Mouse (Mus musculus): ENCODE data around the gene Tceal8. TPM values are rescaled to one million over a fixed set of nuclear protein-coding genes. Genes with fewer than 3 reads are reported as not detected.

The Tceal8 gene
- total RNA-seq, 2 experiments from 2014 or later = 48.0 to 55.1 TPM

DNA sequence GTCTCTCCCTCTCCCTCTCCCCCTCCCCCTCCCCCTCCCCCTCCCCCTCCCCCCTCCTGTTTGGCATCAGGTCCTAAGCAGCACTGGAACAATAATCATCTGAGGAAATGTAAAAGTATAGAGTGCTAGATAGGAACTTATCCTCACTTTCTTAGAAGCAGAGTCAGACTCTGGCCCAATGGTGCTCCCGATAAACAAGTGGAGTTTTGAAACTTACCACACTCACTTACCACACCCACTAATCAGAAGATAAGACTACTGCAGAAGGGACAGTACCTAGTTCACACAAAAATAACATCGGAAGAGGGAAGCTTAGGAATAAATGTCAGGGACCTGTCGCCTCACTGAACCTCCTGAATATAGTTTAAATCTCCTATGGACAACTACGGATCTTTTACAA is 36.6 kb downstream of the Tceal8 start:
- no peak for DNase-seq

DNA sequence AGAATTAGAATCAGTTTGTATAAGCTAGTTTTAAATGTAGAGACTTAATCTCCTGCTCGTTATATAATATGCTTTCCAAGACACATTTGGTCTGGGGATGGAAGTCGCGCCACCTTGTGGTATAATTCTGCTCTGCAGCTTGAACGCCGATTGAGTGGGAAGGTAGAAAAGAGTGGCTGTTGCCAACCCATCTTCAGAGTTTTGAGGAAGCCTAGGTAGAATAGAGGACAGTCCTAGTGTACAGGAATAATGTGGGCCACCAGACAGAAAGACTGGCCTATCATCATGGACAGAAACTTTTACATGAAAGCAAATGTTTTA is 44.4 kb downstream of the Tceal8 start:
- DNase-seq = peak; percentile 29

DNA sequence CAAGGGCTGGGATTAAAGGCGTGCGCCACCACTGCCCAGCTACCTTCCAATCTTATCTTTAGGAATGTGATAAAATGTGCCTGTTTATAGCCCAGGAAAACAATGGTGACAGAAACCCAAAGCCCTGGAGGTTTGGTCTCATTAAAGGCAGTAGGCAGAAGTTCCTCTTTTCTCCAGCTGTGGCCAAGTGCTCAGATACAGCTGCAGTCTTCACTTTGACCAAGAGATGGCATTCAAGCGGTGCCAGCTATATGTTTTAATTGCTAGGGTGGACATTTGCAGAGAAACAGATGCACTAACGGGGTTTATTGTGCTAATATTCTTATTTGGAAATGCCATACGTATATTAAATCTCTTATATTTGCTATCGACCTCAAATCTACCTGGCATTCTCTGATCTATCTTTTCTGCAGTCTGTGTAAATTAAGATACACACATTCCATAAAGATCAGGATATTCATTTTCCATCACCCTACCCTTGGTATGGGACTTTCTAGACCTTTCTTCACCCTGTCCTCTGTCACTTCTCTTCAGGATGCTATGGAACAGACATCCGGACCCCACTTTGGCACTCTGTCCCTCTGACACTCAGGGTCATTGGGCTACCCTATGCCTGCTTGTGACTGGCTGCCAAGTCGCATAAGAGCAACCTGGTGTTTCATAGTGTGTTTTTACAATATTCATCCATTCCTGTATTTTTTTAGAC is 45.0 kb downstream of the Tceal8 start:
- no peak for DNase-seq

Small RNAs within 50 kb of the gene (microRNA-seq; reads per million reads assigned to microRNA genes)
- 0 reads per million in 2 experiments for gene Mir6383

Other genes with a start within 250 kb of the Tceal8 start
- 1 to 10 TPM; 4.3 to 4.7 TPM for gene Arxes2, start 178.5 kb downstream of the Tceal8 start, total RNA-seq (2021)
- gene Arxes1, start 139.0 kb downstream of the Tceal8 start, total RNA-seq (2021) = 1 to 10 TPM; 1.8 to 2.2 TPM
- 1 to 10 TPM in 1 of 2 experiments, under 1 TPM in 1; 0.73 to 1.3 TPM for gene Bex2, start 104.1 kb downstream of the Tceal8 start, total RNA-seq (2021)
- not detected for gene Nxf3, start 87.1 kb downstream of the Tceal8 start, total RNA-seq (2021)
- gene Bex4, start 33.3 kb downstream of the Tceal8 start, total RNA-seq (2021) = not detected
- gene Tceal5, start 31.5 kb upstream of the Tceal8 start, total RNA-seq (2021) = 10 to 100 TPM; 74.3 to 87.3 TPM
- gene Tceal7, start 42.4 kb upstream of the Tceal8 start, total RNA-seq (2021) = 100 to 1,000 TPM; 539 to 771 TPM
- gene Bex1, start 43.2 kb upstream of the Tceal8 start, total RNA-seq (2021) = 10 to 100 TPM; 27.7 to 29.1 TPM
- gene Tceal9, start 72.7 kb upstream of the Tceal8 start, total RNA-seq (2021) = 10 to 100 TPM; 74.7 to 80.1 TPM
- 10 to 100 TPM; 23.1 to 32.4 TPM for gene Bex3, start 97.9 kb upstream of the Tceal8 start, total RNA-seq (2021)